Mouse (Mus musculus) forebrain, embryonic 13.5 days (tissue): Measurements from ENCODE around the gene Galnt3. TPM values are rescaled to one million over a fixed set of nuclear protein-coding genes. Genes with fewer than 3 reads are reported as not detected.

Experiments used
- ATAC-seq: fragments of 200-750 bp; cut with Nextera tagmentation; 2 replicates; pipeline ENCODE4 v1.8.0; 2017
- H3K27ac ChIP-seq: fragments of 300-500 bp; sonication (generic); 2 replicates; pipeline ENCODE4 v1.5.1; 2015; ENCODE audit warnings: inconsistent platforms, mild to moderate bottlenecking, moderate library complexity
- H3K27me3 ChIP-seq: fragments of 300-500 bp; sonication (generic); 2 replicates; pipeline ENCODE4 v1.6.1; 2015; ENCODE audit warnings: mild to moderate bottlenecking, inconsistent platforms
- H3K36me3 ChIP-seq: fragments of 300-500 bp; sonication (generic); 2 replicates; pipeline ENCODE4 v1.6.1; 2015; ENCODE audit warnings: mild to moderate bottlenecking, inconsistent platforms; ENCODE audit not compliant: poor library complexity, severe bottlenecking
- H3K4me1 ChIP-seq: fragments of 300-500 bp; sonication (generic); 2 replicates; pipeline ENCODE4 v1.6.1; 2015; ENCODE audit warnings: inconsistent platforms
- H3K4me2 ChIP-seq: fragments of 300-500 bp; sonication (generic); 2 replicates; pipeline ENCODE4 v1.6.1; 2015; ENCODE audit warnings: inconsistent platforms, mild to moderate bottlenecking, moderate library complexity
- H3K4me3 ChIP-seq: fragments of 300-500 bp; sonication (generic); 2 replicates; pipeline ENCODE4 v1.5.1; 2015; ENCODE audit warnings: mild to moderate bottlenecking, inconsistent platforms
- H3K9ac ChIP-seq: fragments of 300-500 bp; sonication (generic); 2 replicates; pipeline ENCODE4 v1.6.1; 2015; ENCODE audit warnings: mild to moderate bottlenecking, inconsistent platforms
- H3K9me3 ChIP-seq: fragments of 300-500 bp; sonication (generic); replicated peaks from 2 replicates; pipeline ENCODE4 v1.6.1; 2016; ENCODE audit warnings: inconsistent platforms
- WGBS: fragments of 180-500 bp; shearing (Covaris S2); methylation state at CpG from one replicate; pipeline ENCODE4 v1.1.7; 2015; 5-methylcytosine and 5-hydroxymethylcytosine counted together
- polyA plus RNA-seq: library from polyadenylated mRNA; unstranded; fragments of >200 nt; fragmentation: Nextera tagmentation; extraction: Ambion mirVana; gene quantifications from 2 replicates; pipeline ENCODE4 v1.2.1, GENCODE M21; 2015

The Galnt3 gene
- polyA plus RNA-seq, 1 experiment from 2014 or later, result 0.41 TPM

GRCm38 (mm10) chr2:66041917-66042419 lies 82.8 kb downstream of the Galnt3 start:
- peak overlapping the region; percentile 8; the same call in 1 of the 2 replicates for H3K9ac ChIP-seq
- H3K4me1 ChIP-seq, result peaks cover 28% of the 10 kb centered on the region
- H3K27ac ChIP-seq, result peak overlapping the region; percentile 78
- peak overlapping the region; percentile 14; the same call in 1 of the 2 replicates for H3K4me3 ChIP-seq
- ATAC-seq, result peak; percentile 80
- H3K9me3 ChIP-seq, result no peaks in the 10 kb centered on the region
- H3K36me3 ChIP-seq, result no peaks in the 10 kb centered on the region
- 21% methylated on average over 9 of the region's 9 CpGs for WGBS
- H3K4me2 ChIP-seq, result peak overlapping the region; percentile 51
- H3K27me3 ChIP-seq, result peaks cover 35% of the 10 kb centered on the region

GRCm38 (mm10) chr2:66041203-66041916 lies 83.4 kb downstream of the Galnt3 start:
- H3K36me3 ChIP-seq, result no peaks in the 10 kb centered on the region
- ATAC-seq, result peak; percentile 36
- H3K4me1 ChIP-seq, result peaks cover 28% of the 10 kb centered on the region
- H3K27ac ChIP-seq, result peak overlapping the region; percentile 78
- H3K4me3 ChIP-seq, result peak overlapping the region; percentile 14
- peaks cover 37% of the 10 kb centered on the region for H3K27me3 ChIP-seq
- H3K9me3 ChIP-seq, result no peaks in the 10 kb centered on the region
- 0 out of 2 replicates have a peak overlapping the region, but pooled peaks have one; percentile 8 for H3K9ac ChIP-seq
- WGBS, result 27% methylated on average over 21 of the region's 21 CpGs
- H3K4me2 ChIP-seq, result peak overlapping the region; percentile 51

- Histone ChIP-seq H3K27ac (peak overlapping the region; percentile 78; the same call in 1 of the 2 replicates), H3K27me3 (peaks cover 43% of the 10 kb centered on the region), H3K4me3 (no peak overlapping the region), H3K9me3 (no peaks in the 10 kb centered on the region), H3K4me2 (no peak overlapping the region), H3K9ac (no peak overlapping the region), H3K4me1 (peaks cover 28% of the 10 kb centered on the region), H3K36me3 (no peaks in the 10 kb centered on the region)
- ATAC-seq, result no peak
Observed at GRCm38 (mm10) chr2:66040611-66041010, 84.2 kb downstream of the Galnt3 start.

GRCm38 (mm10) chr2:66034907-66035679 lies 89.7 kb downstream of the Galnt3 start:
- WGBS, result 69% methylated on average over 9 of the region's 9 CpGs
- Histone ChIP-seq H3K27me3 (peaks cover 37% of the 10 kb centered on the region), H3K4me1 (peaks cover 10% of the 10 kb centered on the region; the same call in 1 of the 2 replicates), H3K27ac (no peak overlapping the region), H3K9me3 (no peaks in the 10 kb centered on the region), H3K4me2 (no peak overlapping the region), H3K36me3 (no peaks in the 10 kb centered on the region), H3K9ac (no peak overlapping the region), H3K4me3 (no peak overlapping the region)
- ATAC-seq, result peak; percentile 84

Other genes with a start within 250 kb of the Galnt3 start
- 10.8 and 14.1 TPM in 2 replicates for gene Ttc21b, start 131.6 kb upstream of the Galnt3 start, polyA plus RNA-seq